Mouse (Mus musculus) spleen, embryonic (tissue): ENCODE results near the gene Gm49396.

Experiments used
- CTCF ChIA-PET: fragments of 350-600 bp; sonication (Branson Sonifier 250); formaldehyde crosslinking; loops from one replicate; lab custom pipeline; 2022; lab: Charles Lee

Gm49396 gene

GRCm38 (mm10) chr7:30607706-30608309, 44.7 kb downstream of the Gm49396 start:
- CTCF ChIA-PET, result interaction anchor here (1.0 kb wide), 1 partner anchor 18 kb away, joined by 3 read pairs; the partner anchor contains the start of gene Cox6b1

DNA sequence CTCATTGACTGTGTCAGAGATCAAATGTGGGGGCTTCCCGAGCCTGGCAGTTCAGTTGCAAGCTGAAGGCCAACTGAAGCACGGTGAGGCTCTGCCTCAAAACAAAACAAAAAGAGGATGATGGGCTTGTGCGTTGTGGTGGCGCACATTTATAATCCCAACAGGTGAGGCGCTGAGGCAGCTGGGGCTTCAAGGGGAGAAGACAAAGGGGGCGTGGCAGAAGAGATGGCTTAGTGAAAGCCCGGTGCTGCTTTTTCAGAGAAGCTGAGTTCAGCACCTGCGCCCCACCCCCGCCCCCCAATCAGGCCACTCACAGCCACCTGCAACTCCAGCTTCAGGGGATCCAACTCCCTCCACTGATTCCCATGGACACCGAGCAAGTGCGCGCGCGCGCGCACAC, 45.3 kb downstream of the Gm49396 start:
- CTCF ChIA-PET, result no interaction called here

GRCm38 (mm10) chr7:30610043-30610442, 46.9 kb downstream of the Gm49396 start:
- CTCF ChIA-PET, result no interaction called here

DNA sequence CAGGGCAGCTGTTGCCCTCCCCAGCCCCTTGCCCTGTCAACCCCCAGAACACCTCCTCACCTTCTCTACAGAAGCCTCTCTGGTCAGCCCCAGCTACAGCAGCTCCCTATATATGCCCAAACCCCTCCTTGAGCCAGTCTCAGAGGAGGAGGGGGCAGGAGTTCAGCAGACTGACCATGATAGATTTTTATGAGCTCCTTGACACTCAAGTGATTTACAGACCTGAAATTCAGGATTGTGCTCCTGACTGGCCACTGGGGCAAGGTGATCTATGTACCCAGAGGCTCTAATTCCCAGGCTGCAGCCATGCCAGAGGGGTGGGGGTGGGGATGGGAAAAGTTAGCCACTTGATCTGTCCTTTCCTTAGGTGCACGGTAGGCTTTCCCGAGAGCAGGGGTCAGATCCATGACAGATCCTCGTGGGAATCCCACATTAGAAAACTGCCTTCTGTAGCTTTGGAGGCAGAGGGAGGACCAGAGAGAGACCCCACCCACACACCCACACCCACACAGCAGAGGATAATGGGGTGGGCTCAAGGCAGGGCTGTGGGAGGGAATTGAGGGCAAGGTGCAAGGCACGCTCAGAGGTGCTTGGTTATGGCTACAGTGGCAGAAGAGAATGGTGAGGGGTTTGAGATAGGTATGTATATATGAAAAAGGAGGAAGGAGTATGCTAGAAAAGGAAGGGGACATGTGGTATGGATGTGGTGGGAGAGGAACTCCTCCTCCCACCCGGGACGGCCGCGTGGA, 49.7 kb downstream of the Gm49396 start, which contains the start of gene Upk1a:
TSS of gene Upk1a (minus strand) at position 194 of the 749 bp plus-strand sequence.
- CTCF ChIA-PET, result no interaction called here

DNA sequence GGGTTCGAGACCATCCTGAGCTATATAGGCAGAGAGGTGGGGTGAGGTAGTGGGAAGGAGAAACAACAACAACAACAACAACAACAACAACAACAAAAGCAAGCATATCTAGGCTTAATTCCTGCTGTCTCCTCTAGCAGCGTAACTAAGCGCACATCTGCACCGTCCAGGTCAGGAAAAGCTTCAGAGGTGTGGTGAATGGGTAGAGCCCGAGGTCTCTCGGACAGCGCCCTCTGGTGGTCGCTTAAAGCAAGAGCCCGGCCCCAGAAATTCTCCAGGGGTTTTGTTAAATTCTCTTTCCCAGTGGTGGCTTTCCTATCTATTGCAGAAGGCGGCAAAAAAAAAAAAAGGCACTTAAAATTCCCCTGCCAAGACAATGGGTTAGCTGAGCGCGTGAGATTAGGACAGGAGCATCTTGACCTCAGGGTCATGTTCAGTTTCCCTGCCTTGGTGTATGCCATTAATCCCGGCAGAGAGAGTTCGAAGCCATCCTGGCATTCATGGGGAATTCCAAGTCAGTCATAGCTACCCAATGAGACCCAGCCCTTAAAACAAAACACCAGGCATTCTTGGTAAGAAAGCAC, 50.5 kb downstream of the Gm49396 start:
- CTCF ChIA-PET, result interaction anchor here (0.6 to 1.5 kb wide), 4 partner anchors 9 to 428 kb away, joined by 3 to 7 read pairs (median 4); no protein-coding TSS in a partner anchor

DNA sequence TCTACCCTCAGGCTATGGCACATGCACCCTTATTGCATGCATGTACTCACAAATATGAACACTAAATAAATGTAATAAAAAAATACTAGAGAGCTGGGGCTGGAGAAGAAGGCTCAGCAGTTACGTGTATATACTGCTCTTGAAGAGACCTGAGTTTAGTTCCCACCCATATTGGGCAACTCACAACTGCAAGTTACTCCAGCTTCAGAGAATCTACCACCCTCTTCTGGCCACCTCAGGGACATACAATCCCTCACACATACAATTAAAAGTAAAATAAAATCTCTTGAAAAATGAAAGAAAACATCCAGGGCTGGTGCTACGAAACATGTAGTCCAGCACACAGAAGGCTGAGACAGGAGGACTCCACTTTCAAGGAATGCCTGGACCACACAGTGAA, 51.3 kb downstream of the Gm49396 start:
- CTCF ChIA-PET, result interaction anchor here (0.7 to 2.9 kb wide), 4 partner anchors 10 to 22 kb away, joined by 3 to 10 read pairs (median 6); partner anchors contain the start of gene Cox6b1

- CTCF ChIA-PET, result interaction anchor here (1.5 to 2.9 kb wide), 2 partner anchors 10 to 21 kb away, joined by 4 to 10 read pairs; partner anchors contain the start of gene Cox6b1
Measured at GRCm38 (mm10) chr7:30615049-30615760, 52.1 kb downstream of the Gm49396 start.
